ENCODE assay signal across 17 mouse cellular contexts in the genomic region with DNA sequence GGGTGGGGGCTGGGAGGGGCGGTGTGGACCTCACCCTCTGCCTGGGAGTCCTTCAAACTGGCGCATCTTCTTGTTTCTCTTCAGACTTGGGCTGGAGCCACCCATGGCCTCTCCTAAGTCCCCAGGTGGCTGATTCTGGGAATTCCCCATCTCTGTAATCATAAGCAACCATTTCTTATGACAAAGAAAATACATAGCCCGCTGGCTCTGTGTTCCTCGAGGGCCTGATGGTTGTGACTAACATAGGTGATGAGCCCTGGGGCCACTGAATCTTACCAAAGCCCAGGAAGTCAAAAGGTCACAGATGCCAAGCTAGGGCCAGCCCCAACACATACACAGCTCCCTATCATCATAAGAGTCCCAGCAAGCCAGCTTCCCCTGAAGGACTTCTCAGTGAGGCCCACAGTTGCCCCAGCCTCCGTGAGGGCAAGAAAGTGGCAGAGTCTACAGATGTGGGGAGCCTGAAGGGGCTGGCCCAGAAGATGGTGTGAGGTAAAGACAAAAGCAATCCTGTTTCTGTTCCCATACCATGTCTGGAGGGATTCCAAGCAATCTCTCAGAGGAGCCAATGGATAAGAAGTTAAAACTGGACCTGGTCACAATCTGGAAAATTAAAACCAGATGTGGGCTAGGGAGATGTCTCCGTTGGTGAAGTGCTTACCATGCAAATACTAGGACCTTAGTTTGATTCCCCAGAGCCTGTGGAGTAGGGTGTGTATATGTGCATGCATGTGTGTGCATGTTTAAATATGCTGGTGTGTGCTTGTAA. TPM values are rescaled to one million over a fixed set of nuclear protein-coding genes. Genes with fewer than 3 reads are reported as not detected.
DNase-seq lines count a peak whose midpoint lies in the region; ATAC-seq and TF ChIP-seq lines count a peak whose summit lies in the region.
"Had no signal": no experiment of that assay in that cellular context is flagged by ENCODE, and none has a peak within 500 bp of the region (broad histone marks: within the 10 kb centered on the region; RNA-seq: fewer than 3 reads in every experiment).

No protein-coding gene starts in this region.

- no peak for TF ChIP-seq CTCF in embryonic fibroblast, embryonic 13.5 days (IDR thresholded peaks at IDR 0.05; ENCODE audit: borderline replicate concordance, insufficient read depth, low read length)

- H3K4me3 ChIP-seq in hindbrain, embryonic 10.5 days: no peak overlapping the region
- H3K4me3 ChIP-seq in hindbrain, embryonic 14.5 days (replicated peaks; ENCODE audit: low read length): no peak overlapping the region
- no peak overlapping the region for H3K4me3 ChIP-seq in embryonic fibroblast, embryonic 13.5 days (ENCODE audit: insufficient read depth, low read length)
- H3K4me3 ChIP-seq in intestine, embryonic 15.5 days (replicated peaks): no peak overlapping the region
- H3K4me3 ChIP-seq: left cerebral cortex, adult 2 months; liver, embryonic 13.5 days; midbrain, embryonic 15.5 days; stomach, embryonic 15.5 days had no signal

- no peak for DNase-seq in hindbrain, embryonic 10.5 days (ENCODE audit: low spot score)
- no peak for DNase-seq in hindbrain, embryonic 14.5 days (ENCODE audit: low spot score)
- peak; percentile 32 for DNase-seq in T-cell, adult 2 months (ENCODE audit: low spot score)
- no peak for DNase-seq in frontal cortex, postnatal 10 days (ENCODE audit: low spot score in 2 of 2)
- no peak for DNase-seq in c-Kit-positive CD71-positive TER-119-positive erythroid progenitor cells, embryonic 14.5 days (ENCODE audit: low spot score)
- DNase-seq: adrenal gland, postnatal 25 days; cerebellum, adult 18-20 months; kidney, postnatal 14 days; liver, embryonic 13.5 days; lung, postnatal 36 days; right cerebral cortex, postnatal 14 days had no signal

- H3K27ac ChIP-seq in hindbrain, embryonic 10.5 days: peak overlapping the region; percentile 62; the same call in 1 of the 2 replicates
- H3K27ac ChIP-seq in hindbrain, embryonic 14.5 days: no peak overlapping the region
- H3K27ac ChIP-seq in embryonic fibroblast, embryonic 13.5 days (ENCODE audit: insufficient read depth, low read length): peak overlapping the region; percentile 16; the same call in 1 of the 2 replicates
- H3K27ac ChIP-seq in intestine, embryonic 15.5 days: no peak overlapping the region
- H3K27ac ChIP-seq: left cerebral cortex, adult 2 months; liver, embryonic 13.5 days; midbrain, embryonic 15.5 days; stomach, embryonic 15.5 days had no signal

- no peak overlapping the region for H3K4me2 ChIP-seq in hindbrain, embryonic 14.5 days (replicated peaks)
- no peak overlapping the region for H3K4me2 ChIP-seq in intestine, embryonic 15.5 days (replicated peaks)
- H3K4me2 ChIP-seq: liver, embryonic 13.5 days; midbrain, embryonic 15.5 days; stomach, embryonic 15.5 days had no signal

- H3K9ac ChIP-seq in hindbrain, embryonic 14.5 days: no peak overlapping the region
- no peak overlapping the region for H3K9ac ChIP-seq in intestine, embryonic 15.5 days
- H3K9ac ChIP-seq: liver, embryonic 13.5 days; midbrain, embryonic 15.5 days; stomach, embryonic 15.5 days had no signal

- WGBS in hindbrain, embryonic 10.5 days: 68% methylated on average over 6 of the region's 6 CpGs
- WGBS in hindbrain, embryonic 14.5 days: 83% methylated on average over 6 of the region's 6 CpGs
- 73% methylated on average over 6 of the region's 6 CpGs for WGBS in intestine, embryonic 15.5 days

- no peaks in the 10 kb centered on the region for H3K27me3 ChIP-seq in hindbrain, embryonic 10.5 days (ENCODE audit: insufficient read depth, poor library complexity, severe bottlenecking)
- no peaks in the 10 kb centered on the region for H3K27me3 ChIP-seq in hindbrain, embryonic 14.5 days (ENCODE audit: control insufficient read depth, insufficient read depth, low read length)
- H3K27me3 ChIP-seq in intestine, embryonic 15.5 days (replicated peaks): no peaks in the 10 kb centered on the region
- H3K27me3 ChIP-seq: liver, embryonic 13.5 days; midbrain, embryonic 15.5 days; stomach, embryonic 15.5 days had no signal

- H3K36me3 ChIP-seq in hindbrain, embryonic 10.5 days: no peaks in the 10 kb centered on the region
- no peaks in the 10 kb centered on the region for H3K36me3 ChIP-seq in hindbrain, embryonic 14.5 days (replicated peaks; ENCODE audit: control insufficient read depth, insufficient read depth)
- no peaks in the 10 kb centered on the region for H3K36me3 ChIP-seq in intestine, embryonic 15.5 days
- H3K36me3 ChIP-seq: liver, embryonic 13.5 days; midbrain, embryonic 15.5 days; stomach, embryonic 15.5 days had no signal

- no peak for ATAC-seq in hindbrain, embryonic 14.5 days (ENCODE audit: low FRiP score)
- ATAC-seq in intestine, embryonic 15.5 days: no peak
- ATAC-seq: intestine, embryonic 16.5 days; midbrain, embryonic 15.5 days had no signal

- TF ChIP-seq POLR2A in embryonic fibroblast, embryonic 13.5 days (IDR thresholded peaks at IDR 0.05; ENCODE audit: low read depth, low read length): no peak

- peaks cover 52% of the 10 kb centered on the region for H3K4me1 ChIP-seq in hindbrain, embryonic 10.5 days (replicated peaks)
- H3K4me1 ChIP-seq in hindbrain, embryonic 14.5 days (replicated peaks; ENCODE audit: control insufficient read depth, insufficient read depth, low read length): peaks cover 11% of the 10 kb centered on the region
- peaks cover 6% of the 10 kb centered on the region; the same call in 1 of the 2 replicates for H3K4me1 ChIP-seq in embryonic fibroblast, embryonic 13.5 days (ENCODE audit: control insufficient read depth, insufficient read depth, low read length)
- peaks cover 37% of the 10 kb centered on the region for H3K4me1 ChIP-seq in intestine, embryonic 15.5 days (replicated peaks)

- peaks cover 12% of the 10 kb centered on the region for H3K9me3 ChIP-seq in hindbrain, embryonic 10.5 days
- H3K9me3 ChIP-seq in hindbrain, embryonic 14.5 days (ENCODE audit: control insufficient read depth, low read length): no peaks in the 10 kb centered on the region
- H3K9me3 ChIP-seq in intestine, embryonic 15.5 days: no peaks in the 10 kb centered on the region
- H3K9me3 ChIP-seq: liver, embryonic 13.5 days; midbrain, embryonic 15.5 days; stomach, embryonic 15.5 days had no signal

RNA-seq across cellular contexts. Expression of gene Sik1, which starts 24.3 kb away (rescaled TPM):
- polyA plus RNA-seq in hindbrain, embryonic 10.5 days (2016; fragmentation: Nextera tagmentation; extraction: Ambion mirVana): 14.0 and 14.3 TPM in 2 replicates
- polyA plus RNA-seq in hindbrain, embryonic 14.5 days (2014; fragmentation: Nextera tagmentation; extraction: Ambion mirVana): 17.0 and 20.5 TPM in 2 replicates
- polyA plus RNA-seq in embryonic fibroblast, embryonic 13.5 days (2011; ENCODE audit: insufficient read length, low read depth, missing spikeins): 15.5 and 18.1 TPM in 2 replicates
- polyA plus RNA-seq in intestine, embryonic 15.5 days (2015; fragmentation: Nextera tagmentation; extraction: Ambion mirVana): 8.8 and 9.2 TPM in 2 replicates

Comparison
In these comparisons a context has a peak if more than half of its experiments do, and no peak if none do; other contexts are left out.
1. H3K27ac ChIP-seq: peak in hindbrain, embryonic 10.5 days (single experiment) and embryonic fibroblast, embryonic 13.5 days (single experiment); none in hindbrain, embryonic 14.5 days (single experiment) and intestine, embryonic 15.5 days (single experiment).